Mouse (Mus musculus): Measurements from ENCODE around the gene Cyp2c68.

- TF ChIP-seq CTCF (IDR thresholded peaks at IDR 0.05; ENCODE audit: extremely low read depth, insufficient read depth, low read length) (no peak), POLR2A (IDR thresholded peaks at IDR 0.05; ENCODE audit: extremely low read depth, insufficient read depth, low read length) (no peak)
Measured at GRCm38 (mm10) chr19:39652381-39652780, 88.5 kb downstream of the Cyp2c68 start.

Measured in cortical plate, adult 2 months (tissue).